Mouse (Mus musculus) duodenum, adult 2 months (tissue): ENCODE measurements around the gene Dhrs3. TPM values are rescaled to one million over a fixed set of nuclear protein-coding genes. Genes with fewer than 3 reads are reported as not detected.

ENCODE experiments used
- polyA plus RNA-seq: library from polyadenylated mRNA; depleted of rRNA; stranded (reverse); fragments of >200 nt; gene quantifications from 2 replicates; pipeline ENCODE4 v1.2.3, GENCODE M21; 2012; ENCODE audit warnings: low replicate concordance; rRNA removed

The Dhrs3 gene
- 56.1 and 64.8 TPM in 2 replicates for polyA plus RNA-seq

GRCm38 (mm10) chr4:144892133-144892936 lies at the start of gene Dhrs3:
Gene Dhrs3 (plus strand): TSS chr4:144892827.

Other genes starting within 250 kb of the Dhrs3 start
- gene Gm436, start 206.5 kb upstream of the Dhrs3 start, polyA plus RNA-seq: not detected in 2 replicates
- not detected in 2 replicates for gene Gm13178, start 171.4 kb upstream of the Dhrs3 start, polyA plus RNA-seq
- not detected in 2 replicates for gene Gm438, start 106.2 kb upstream of the Dhrs3 start, polyA plus RNA-seq